Mouse (Mus musculus) E14TG2a.4 (cell line): ENCODE data around the gene 4930404H24Rik.

ENCODE experiments used
- H3K27me3 ChIP-seq: 2 replicates; pipeline ENCODE4 v1.6.1; 2014; ENCODE audit warnings: low read length, control low read depth; ENCODE audit not compliant: insufficient read depth
- H3K36me3 ChIP-seq: 2 replicates; pipeline ENCODE4 v1.6.1; 2014; ENCODE audit warnings: low read length, control low read depth; ENCODE audit not compliant: insufficient read depth
- H3K4me1 ChIP-seq: replicated peaks from 2 replicates; pipeline ENCODE4 v1.6.1; 2014; ENCODE audit warnings: low read depth, low read length, control low read depth
- H3K4me3 ChIP-seq: replicated peaks from 2 replicates; pipeline ENCODE4 v1.5.1; 2014; ENCODE audit warnings: mild to moderate bottlenecking, low read length
- H3K9me3 ChIP-seq: 2 replicates; pipeline ENCODE4 v1.6.1; 2014; ENCODE audit warnings: low read length, control low read depth
- CTCF ChIP-seq: conservative IDR thresholded peaks from 2 replicates; pipeline ENCODE4 v1.5.1; 2014; ENCODE audit warnings: low read length
- NANOG ChIP-seq: IDR thresholded peaks from 2 replicates; pipeline ENCODE4 v1.6.1; 2014; ENCODE audit warnings: borderline replicate concordance, low read length, mixed read lengths
- POU5F1 ChIP-seq: IDR thresholded peaks from 2 replicates; pipeline ENCODE4 v1.6.1; 2014; ENCODE audit warnings: low read length, borderline replicate concordance

The 4930404H24Rik gene

GRCm38 (mm10) chr2:153516961-153517360 lies 24.4 kb downstream of the 4930404H24Rik start:
- H3K27me3 ChIP-seq: peaks cover 21% of the 10 kb centered on the region
- no peak overlapping the region for H3K4me3 ChIP-seq
- H3K36me3 ChIP-seq: no peaks in the 10 kb centered on the region
- H3K9me3 ChIP-seq: no peaks in the 10 kb centered on the region
- peaks cover 70% of the 10 kb centered on the region for H3K4me1 ChIP-seq
- TF ChIP-seq POU5F1: no peak
- no peak for TF ChIP-seq NANOG
- TF ChIP-seq CTCF: no peak

- H3K4me3 ChIP-seq: 0 out of 2 replicates have a peak overlapping the region, but pooled peaks have one; percentile 10
- no peak for TF ChIP-seq NANOG
- TF ChIP-seq CTCF: no peak
- TF ChIP-seq POU5F1: no peak
- H3K27me3 ChIP-seq: peaks cover 26% of the 10 kb centered on the region
- no peaks in the 10 kb centered on the region for H3K36me3 ChIP-seq
- peaks cover 78% of the 10 kb centered on the region for H3K4me1 ChIP-seq
- H3K9me3 ChIP-seq: no peaks in the 10 kb centered on the region
Observed at GRCm38 (mm10) chr2:153520057-153520456, 27.5 kb downstream of the 4930404H24Rik start.

- Histone ChIP-seq H3K36me3 (no peaks in the 10 kb centered on the region), H3K4me3 (0 out of 2 replicates have a peak overlapping the region, but pooled peaks have one; percentile 20), H3K4me1 (peaks cover 86% of the 10 kb centered on the region), H3K27me3 (peaks cover 33% of the 10 kb centered on the region), H3K9me3 (no peaks in the 10 kb centered on the region)
- TF ChIP-seq CTCF (no peak), POU5F1 (no peak), NANOG (no peak)
Observed at GRCm38 (mm10) chr2:153522270-153522669, 29.7 kb downstream of the 4930404H24Rik start.

DNA sequence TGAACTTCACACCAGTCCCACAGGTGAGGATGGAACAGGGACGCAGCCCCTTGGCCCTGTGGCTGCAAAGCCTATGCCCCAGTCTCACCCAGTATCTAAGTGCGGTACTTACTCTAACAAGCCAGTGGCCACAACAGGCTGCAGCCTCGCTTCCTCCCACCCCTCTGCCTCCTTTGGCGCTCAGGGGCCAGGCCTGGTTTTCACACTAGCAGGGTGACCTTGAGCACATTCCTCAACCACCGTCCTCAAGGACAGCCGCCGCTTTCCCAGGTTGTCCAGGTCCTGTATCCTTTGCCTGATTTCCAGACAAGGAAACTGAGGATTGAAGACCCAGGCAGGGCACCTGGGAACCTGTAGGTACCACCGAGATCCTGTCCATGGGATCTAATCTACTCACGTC lies 30.6 kb downstream of the 4930404H24Rik start:
- peaks cover 42% of the 10 kb centered on the region for H3K27me3 ChIP-seq
- TF ChIP-seq NANOG: no peak
- TF ChIP-seq POU5F1: no peak
- TF ChIP-seq CTCF: no peak
- H3K36me3 ChIP-seq: no peaks in the 10 kb centered on the region

GRCm38 (mm10) chr2:153523656-153524055 lies 31.1 kb downstream of the 4930404H24Rik start:
- Histone ChIP-seq H3K4me3 (no peak overlapping the region), H3K36me3 (no peaks in the 10 kb centered on the region), H3K4me1 (peaks cover 84% of the 10 kb centered on the region), H3K27me3 (peaks cover 47% of the 10 kb centered on the region), H3K9me3 (no peaks in the 10 kb centered on the region)
- TF ChIP-seq NANOG (no peak), CTCF (no peak), POU5F1 (no peak)

More for the DNA sequence above, 30.6 kb downstream of the 4930404H24Rik start:
- H3K9me3 ChIP-seq: no peaks in the 10 kb centered on the region
- no peak overlapping the region for H3K4me3 ChIP-seq
- H3K4me1 ChIP-seq: peaks cover 89% of the 10 kb centered on the region

GRCm38 (mm10) chr2:153524727-153525126 lies 32.1 kb downstream of the 4930404H24Rik start:
- Histone ChIP-seq H3K9me3 (no peaks in the 10 kb centered on the region), H3K4me1 (peaks cover 73% of the 10 kb centered on the region), H3K36me3 (no peaks in the 10 kb centered on the region), H3K4me3 (no peak overlapping the region), H3K27me3 (peaks cover 54% of the 10 kb centered on the region)
- no peak for TF ChIP-seq NANOG
- TF ChIP-seq CTCF: no peak
- no peak for TF ChIP-seq POU5F1

DNA sequence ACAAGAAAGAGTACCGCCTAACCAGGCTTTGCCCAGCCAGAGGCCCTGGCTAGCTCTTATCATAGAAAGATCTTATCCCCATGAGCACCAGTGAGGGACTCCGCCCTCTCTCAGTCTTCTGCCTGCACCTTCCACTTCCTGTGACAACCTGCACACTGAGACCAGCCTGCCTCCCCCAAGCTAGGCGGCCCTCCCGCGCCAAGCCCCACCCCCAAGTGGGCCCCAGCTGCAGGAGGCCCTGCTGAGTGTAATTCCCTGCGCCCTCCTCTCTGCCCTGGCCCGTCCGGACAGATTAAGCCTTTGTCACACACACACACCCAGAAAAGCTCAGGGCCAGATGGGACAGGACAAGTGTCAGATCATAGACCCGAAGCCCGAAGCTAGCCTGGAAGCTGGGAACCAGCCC lies 33.3 kb downstream of the 4930404H24Rik start:
- Histone ChIP-seq H3K4me3 (peak overlapping the region; percentile 43; the same call in 1 of the 2 replicates), H3K27me3 (peaks cover 58% of the 10 kb centered on the region), H3K9me3 (no peaks in the 10 kb centered on the region), H3K36me3 (no peaks in the 10 kb centered on the region), H3K4me1 (peaks cover 68% of the 10 kb centered on the region)
- TF ChIP-seq NANOG (no peak), POU5F1 (no peak), CTCF (no peak)

DNA sequence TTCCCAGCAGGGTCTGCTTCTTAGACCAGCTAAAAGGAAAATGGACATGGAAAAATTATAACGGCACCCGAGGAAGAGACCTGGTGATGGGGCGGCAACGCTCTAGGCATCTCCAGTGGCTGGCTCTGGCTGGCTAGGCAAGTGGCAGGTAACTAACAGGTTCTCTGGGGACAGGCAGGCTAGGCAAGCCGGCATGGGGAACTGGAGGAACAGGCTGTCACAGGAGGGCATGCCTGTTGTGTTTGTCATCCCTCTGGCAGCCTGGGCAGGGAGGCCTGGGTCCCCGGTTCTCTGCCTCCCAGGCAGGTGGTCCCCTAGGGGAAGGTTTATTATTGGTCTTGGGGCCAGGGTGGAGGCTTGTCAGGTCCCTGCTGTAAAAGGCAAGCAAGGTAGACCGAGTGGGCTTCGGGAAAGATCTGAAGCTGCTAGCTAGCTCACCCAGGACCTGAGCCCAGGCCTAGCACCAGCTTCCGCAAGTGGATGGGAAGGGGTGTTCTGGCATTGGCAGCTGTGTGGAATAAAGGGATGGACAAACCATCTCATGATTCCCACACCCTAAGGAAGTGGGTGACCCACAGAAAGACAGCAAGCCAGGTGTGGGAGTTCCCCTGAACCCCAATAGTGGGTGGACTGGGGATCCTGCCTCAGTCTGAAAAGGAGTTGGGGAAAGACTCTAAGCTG lies 34.4 kb downstream of the 4930404H24Rik start:
- Histone ChIP-seq H3K4me3 (peak overlapping the region; percentile 82), H3K27me3 (peaks cover 61% of the 10 kb centered on the region), H3K4me1 (peaks cover 62% of the 10 kb centered on the region), H3K36me3 (no peaks in the 10 kb centered on the region), H3K9me3 (no peaks in the 10 kb centered on the region)
- TF ChIP-seq POU5F1 (no peak), NANOG (no peak)
